Mouse (Mus musculus): ENCODE data around the gene Etv3. TPM values are rescaled to one million over a fixed set of nuclear protein-coding genes. Genes with fewer than 3 reads are reported as not detected.

The Etv3 gene
- polyA plus RNA-seq, 1 experiment from 2014 or later: 15.4 TPM

DNA sequence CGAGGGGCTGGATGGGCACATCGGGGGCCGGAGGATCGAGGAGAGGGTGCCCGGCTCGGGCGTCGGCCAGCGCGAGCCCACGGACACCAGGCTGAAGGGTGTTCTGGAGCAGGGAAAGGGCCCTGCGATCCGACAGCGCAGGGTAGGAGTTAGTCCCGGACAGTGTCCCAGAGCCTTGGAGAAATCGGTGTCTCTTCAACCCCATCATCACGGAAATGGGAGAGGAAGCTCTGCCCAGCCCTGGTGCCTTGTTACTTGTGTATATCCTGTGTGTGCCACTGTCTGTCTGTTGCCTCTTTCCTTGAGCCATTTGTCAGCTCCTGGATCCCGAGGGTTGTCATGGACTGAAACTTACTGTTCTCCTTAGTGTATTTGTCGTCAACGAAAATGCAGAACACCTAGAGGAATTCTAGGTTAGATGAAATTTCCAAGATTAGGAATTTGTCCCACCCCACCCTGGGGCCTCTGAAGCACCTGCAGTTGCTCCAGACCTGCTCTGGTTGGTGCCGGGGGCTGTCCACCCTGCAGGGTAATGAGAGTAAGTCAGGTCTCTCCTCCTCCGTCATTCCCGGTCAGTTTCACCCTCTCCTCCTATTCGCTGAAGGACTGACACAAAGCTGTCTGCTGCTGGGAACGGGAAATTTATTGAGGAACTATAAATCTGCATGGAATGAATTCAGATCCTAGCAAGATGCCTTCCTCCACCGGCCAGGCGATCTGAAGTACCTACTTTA is 797 bp downstream of the Etv3 start:
- Histone ChIP-seq H3K27me3 (no peaks in the 10 kb centered on the region), H3K9ac (peak overlapping the region; percentile 99), H3K4me2 (replicated peaks) (peak overlapping the region; percentile 83), H3K27ac (peak overlapping the region; percentile 73), H3K9me3 (replicated peaks) (no peaks in the 10 kb centered on the region), H3K36me3 (peaks cover 36% of the 10 kb centered on the region), H3K4me1 (peaks cover 14% of the 10 kb centered on the region), H3K4me3 (peak overlapping the region; percentile 99)
- ATAC-seq (ENCODE audit: low FRiP score): peak; percentile 71
- WGBS: 8% methylated on average over 27 of the region's 27 CpGs

DNA sequence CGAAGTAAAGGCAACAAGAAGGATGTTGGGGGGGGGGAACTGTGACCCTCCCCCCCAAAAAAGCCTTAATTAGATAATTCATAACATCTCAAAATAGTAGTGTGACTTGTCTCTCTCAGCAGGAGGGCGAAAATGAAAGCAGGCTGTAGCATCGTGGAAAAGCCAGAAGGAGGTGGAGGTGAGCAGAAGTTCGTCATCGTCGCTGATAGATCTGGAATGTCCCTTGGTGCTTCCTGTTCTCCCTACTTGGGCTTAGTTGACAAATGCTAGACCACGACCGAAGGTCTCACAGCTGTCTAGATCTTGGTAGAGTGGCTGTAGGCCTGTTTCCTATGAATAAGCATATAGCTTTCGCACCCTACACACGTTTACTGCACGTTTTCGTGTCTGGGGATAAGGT is 1.9 kb downstream of the Etv3 start:
- no peaks in the 10 kb centered on the region for H3K9me3 ChIP-seq (replicated peaks)
- H3K27ac ChIP-seq: no peak overlapping the region
- ATAC-seq (ENCODE audit: low FRiP score): no peak
- no peak overlapping the region for H3K4me2 ChIP-seq (replicated peaks)
- peaks cover 14% of the 10 kb centered on the region for H3K4me1 ChIP-seq
- 92% methylated on average over 12 of the region's 12 CpGs for WGBS
- H3K27me3 ChIP-seq: no peaks in the 10 kb centered on the region
- no peak overlapping the region for H3K4me3 ChIP-seq
- peaks cover 46% of the 10 kb centered on the region for H3K36me3 ChIP-seq
- no peak overlapping the region for H3K9ac ChIP-seq

DNA sequence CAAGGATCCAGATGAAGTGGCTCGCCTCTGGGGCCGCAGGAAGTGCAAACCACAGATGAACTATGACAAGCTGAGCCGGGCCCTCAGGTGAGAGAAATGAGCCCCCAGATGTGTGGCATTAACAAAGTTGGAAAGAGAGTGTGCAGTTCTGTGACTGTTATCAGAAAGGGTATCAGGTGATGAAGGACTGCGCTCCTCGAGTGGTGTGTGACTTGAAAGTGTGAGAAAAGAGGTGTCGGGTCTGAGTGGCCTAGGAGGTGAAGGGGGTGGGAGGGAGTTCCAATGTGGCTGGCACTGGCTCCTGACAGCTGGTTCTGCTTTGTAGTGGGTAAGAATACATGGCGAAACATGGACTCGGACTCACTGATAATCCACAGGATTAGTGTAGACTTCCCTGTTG is 2.8 kb downstream of the Etv3 start:
- Histone ChIP-seq H3K9me3 (replicated peaks) (no peaks in the 10 kb centered on the region), H3K9ac (no peak overlapping the region), H3K4me1 (peaks cover 14% of the 10 kb centered on the region), H3K4me2 (replicated peaks) (no peak overlapping the region), H3K36me3 (peaks cover 54% of the 10 kb centered on the region), H3K27me3 (no peaks in the 10 kb centered on the region), H3K4me3 (no peak overlapping the region), H3K27ac (no peak overlapping the region)
- WGBS: 94% methylated on average over 8 of the region's 8 CpGs
- no peak for ATAC-seq (ENCODE audit: low FRiP score)

DNA sequence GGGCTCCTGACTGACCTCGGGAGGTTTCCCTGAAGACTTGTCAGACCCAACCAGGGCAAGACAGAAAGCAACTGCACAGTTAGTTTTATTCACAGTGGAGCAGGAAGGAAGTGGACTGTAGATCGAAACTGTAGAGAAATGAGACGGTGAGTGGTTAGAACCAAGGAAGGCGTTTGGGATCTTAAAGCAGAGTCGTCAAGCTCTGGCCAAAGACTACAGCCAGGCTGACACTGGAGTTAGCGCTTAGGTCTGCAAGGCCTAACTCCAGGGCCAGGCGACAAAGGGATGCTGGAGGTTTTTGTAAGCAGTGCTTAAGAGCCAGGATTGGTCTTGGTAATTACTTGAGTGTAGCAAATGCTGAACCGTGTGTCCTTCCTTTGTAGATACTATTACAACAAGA is 3.6 kb downstream of the Etv3 start:
- Histone ChIP-seq H3K27ac (no peak overlapping the region), H3K4me3 (no peak overlapping the region), H3K27me3 (no peaks in the 10 kb centered on the region), H3K4me1 (peaks cover 14% of the 10 kb centered on the region), H3K9ac (no peak overlapping the region), H3K9me3 (replicated peaks) (no peaks in the 10 kb centered on the region), H3K4me2 (replicated peaks) (no peak overlapping the region), H3K36me3 (peaks cover 62% of the 10 kb centered on the region)
- ATAC-seq (ENCODE audit: low FRiP score): no peak
- WGBS: 96% methylated on average over 8 of the region's 8 CpGs

DNA sequence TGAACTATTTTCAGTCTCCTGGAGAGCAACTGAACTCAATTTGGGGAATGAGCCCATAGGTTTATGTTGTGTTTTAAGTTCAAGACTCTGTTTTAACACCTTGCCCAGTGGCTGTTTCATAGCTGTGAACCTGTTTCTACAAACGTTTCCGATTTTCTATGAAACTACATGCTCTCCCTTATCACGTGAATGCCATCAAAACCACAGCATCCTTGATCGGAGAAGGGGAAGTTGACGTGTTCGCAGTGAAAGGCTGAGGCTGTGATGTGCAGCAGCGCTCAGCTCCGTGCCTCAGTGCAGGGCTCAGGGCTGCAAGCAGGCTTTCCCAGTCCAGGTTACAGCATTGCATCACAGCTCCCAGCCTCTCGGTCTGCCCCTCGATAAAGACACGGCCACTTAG is 4.4 kb downstream of the Etv3 start:
- no peak overlapping the region for H3K27ac ChIP-seq
- no peak for ATAC-seq (ENCODE audit: low FRiP score)
- H3K4me2 ChIP-seq (replicated peaks): no peak overlapping the region
- H3K27me3 ChIP-seq: no peaks in the 10 kb centered on the region
- H3K36me3 ChIP-seq: peaks cover 69% of the 10 kb centered on the region
- no peaks in the 10 kb centered on the region for H3K9me3 ChIP-seq (replicated peaks)
- 92% methylated on average over 11 of the region's 11 CpGs for WGBS
- H3K4me1 ChIP-seq: peaks cover 14% of the 10 kb centered on the region
- no peak overlapping the region for H3K4me3 ChIP-seq
- H3K9ac ChIP-seq: no peak overlapping the region

DNA sequence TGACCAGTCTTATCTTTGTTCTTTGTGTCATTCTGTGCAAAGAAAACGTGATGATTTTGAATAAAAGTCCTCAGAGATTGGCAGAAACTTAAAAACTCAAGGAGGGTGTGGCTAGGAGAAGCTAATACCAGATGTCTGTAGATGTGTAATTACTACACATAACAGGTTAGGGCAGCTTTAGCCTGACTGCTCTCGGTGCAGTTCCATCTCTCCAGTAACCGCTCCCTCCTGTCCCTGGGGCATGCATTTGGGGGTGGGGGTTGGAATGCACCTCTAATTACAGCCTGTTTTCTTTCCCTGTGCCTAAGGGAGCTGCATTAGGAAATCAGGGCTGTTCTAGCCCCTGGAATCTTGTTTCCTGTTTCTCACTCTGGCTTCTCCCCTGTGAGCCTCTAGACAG is 5.0 kb downstream of the Etv3 start:
- H3K4me1 ChIP-seq: peaks cover 14% of the 10 kb centered on the region
- no peaks in the 10 kb centered on the region for H3K9me3 ChIP-seq (replicated peaks)
- 86% methylated on average over 3 of the region's 3 CpGs for WGBS
- H3K27ac ChIP-seq: no peak overlapping the region
- peaks cover 76% of the 10 kb centered on the region for H3K36me3 ChIP-seq
- ATAC-seq (ENCODE audit: low FRiP score): no peak
- H3K9ac ChIP-seq: no peak overlapping the region
- H3K4me3 ChIP-seq: no peak overlapping the region
- no peak overlapping the region for H3K4me2 ChIP-seq (replicated peaks)
- no peaks in the 10 kb centered on the region for H3K27me3 ChIP-seq

DNA sequence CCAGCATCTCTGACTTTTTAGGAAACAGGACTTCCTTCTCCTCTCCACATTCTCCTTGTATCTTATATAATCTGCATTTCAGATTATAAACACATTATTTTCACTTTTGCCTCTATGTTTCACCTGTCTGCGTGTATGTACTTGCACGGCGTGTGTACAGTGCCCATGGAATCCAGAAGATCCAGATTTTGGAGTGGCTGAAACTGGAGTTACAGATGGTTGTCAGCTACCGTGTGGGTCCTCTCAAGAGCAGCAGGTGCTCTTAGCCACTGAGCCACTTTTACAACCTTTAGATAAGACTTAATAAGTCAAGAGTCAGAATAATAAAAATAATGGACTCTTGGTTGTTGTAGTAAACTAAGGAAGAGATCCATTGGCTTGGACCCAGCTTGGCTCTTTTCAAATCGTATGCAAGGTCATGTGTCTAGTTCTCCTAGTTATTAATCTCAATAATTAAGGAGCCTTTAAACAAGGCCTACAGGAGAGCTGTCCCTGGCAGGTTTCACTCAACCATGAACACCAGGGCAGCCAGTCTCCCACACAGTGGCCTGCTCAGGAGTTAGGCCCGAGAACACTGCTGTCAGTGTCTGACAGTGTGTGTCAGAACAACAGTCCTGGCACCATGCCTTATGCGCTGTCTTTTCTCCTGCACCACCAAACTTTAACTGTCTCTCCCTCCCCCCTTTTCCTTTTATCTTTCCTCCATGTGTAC is 8.6 kb downstream of the Etv3 start:
- no peak overlapping the region for H3K4me3 ChIP-seq
- no peaks in the 10 kb centered on the region for H3K27me3 ChIP-seq
- WGBS: 95% methylated on average over 7 of the region's 7 CpGs
- H3K27ac ChIP-seq: no peak overlapping the region
- no peak overlapping the region for H3K4me2 ChIP-seq (replicated peaks)
- ATAC-seq (ENCODE audit: low FRiP score): no peak
- no peaks in the 10 kb centered on the region for H3K9me3 ChIP-seq (replicated peaks)
- H3K9ac ChIP-seq: no peak overlapping the region
- H3K36me3 ChIP-seq: peaks cover 96% of the 10 kb centered on the region
- no peaks in the 10 kb centered on the region for H3K4me1 ChIP-seq

DNA sequence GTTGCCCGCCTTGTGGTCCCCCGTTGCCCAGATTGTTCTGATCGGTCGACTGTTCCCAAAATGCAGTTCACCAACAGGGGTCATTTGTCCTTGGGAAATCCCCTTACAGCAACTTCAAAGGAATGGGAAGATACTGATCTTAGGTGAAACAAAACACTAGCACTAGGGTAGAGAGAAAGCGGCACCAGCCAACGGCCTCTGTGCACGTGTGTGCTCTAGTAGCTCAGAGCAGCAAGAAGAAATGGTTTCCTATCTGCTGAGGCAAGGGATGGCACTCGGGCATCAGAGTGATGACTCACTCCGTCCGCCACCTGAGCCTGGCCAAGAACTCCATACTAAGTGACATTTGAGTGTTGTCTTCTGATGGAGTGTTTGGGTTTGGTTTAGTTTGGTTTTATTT is 12.8 kb downstream of the Etv3 start:
- WGBS: 90% methylated on average over 10 of the region's 10 CpGs
- no peaks in the 10 kb centered on the region for H3K9me3 ChIP-seq (replicated peaks)

DNA sequence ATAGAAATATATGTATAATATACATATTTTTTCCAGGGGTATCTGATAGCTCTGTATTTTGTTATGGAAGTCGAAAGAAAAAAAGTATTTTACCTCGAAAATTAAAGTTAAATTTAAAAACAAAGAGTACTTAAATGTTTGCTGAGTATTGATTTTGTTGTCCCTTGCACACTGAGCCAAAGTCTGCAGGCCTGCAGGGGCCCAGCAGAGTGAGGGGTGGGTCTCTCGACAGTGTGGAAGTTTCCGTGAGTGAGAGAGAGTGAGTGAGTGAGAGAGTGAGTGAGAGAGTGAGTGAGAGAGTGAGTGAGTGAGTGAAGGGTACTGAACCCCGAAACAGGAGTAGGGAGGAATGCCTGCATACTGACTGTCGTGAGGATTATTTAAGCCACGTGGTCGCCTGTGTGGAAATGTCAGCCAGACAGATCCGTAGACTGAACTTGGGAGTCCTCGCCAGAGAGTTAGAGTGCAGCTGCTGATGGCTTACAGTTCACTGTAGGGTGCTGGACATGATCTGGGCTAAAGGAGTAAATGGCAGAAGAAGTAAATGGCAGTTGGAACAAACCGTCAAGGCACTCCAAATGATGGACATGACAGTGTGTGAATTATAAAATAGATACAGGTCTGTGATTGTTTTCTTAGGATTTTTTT is 14.9 kb downstream of the Etv3 start:
- Histone ChIP-seq H3K4me1 (peaks cover 23% of the 10 kb centered on the region), H3K27me3 (0 out of 2 replicates have a peak, but pooled peaks cover 3% of the 10 kb centered on the region), H3K9me3 (replicated peaks) (no peaks in the 10 kb centered on the region), H3K4me2 (replicated peaks) (no peak overlapping the region), H3K27ac (no peak overlapping the region), H3K4me3 (no peak overlapping the region), H3K9ac (no peak overlapping the region), H3K36me3 (peaks cover 44% of the 10 kb centered on the region)
- ATAC-seq (ENCODE audit: low FRiP score): no peak
- 75% methylated on average over 11 of the region's 11 CpGs for WGBS

More for the DNA sequence above, 12.8 kb downstream of the Etv3 start:
- no peak for ATAC-seq (ENCODE audit: low FRiP score)
- Histone ChIP-seq H3K36me3 (peaks cover 65% of the 10 kb centered on the region), H3K27ac (no peak overlapping the region), H3K4me1 (peaks cover 20% of the 10 kb centered on the region), H3K9ac (no peak overlapping the region), H3K4me3 (no peak overlapping the region), H3K27me3 (no peaks in the 10 kb centered on the region), H3K4me2 (replicated peaks) (no peak overlapping the region)

DNA sequence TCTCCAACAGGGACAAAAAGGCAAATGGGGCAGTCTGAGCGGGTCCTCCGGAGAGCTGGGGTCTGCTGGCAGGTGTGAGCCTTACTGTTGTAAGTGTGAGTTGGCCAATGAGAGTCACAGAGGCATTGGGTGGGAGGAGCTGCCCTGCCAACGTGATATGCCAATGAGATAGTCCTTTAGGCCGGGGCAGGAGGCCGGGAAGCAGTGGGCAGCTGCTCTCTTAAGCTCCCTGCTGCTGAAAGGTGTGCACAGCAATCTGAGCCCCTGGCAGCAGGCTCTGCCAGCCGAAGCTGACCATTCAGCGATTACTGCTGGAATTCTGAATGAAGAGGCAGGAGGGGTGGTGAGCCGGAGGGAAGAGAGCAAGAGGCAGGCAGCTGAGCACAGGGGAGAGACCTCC is 15.5 kb downstream of the Etv3 start:
- ATAC-seq (ENCODE audit: low FRiP score): 0 out of 2 replicates have a peak, but pooled peaks have one; percentile 33
- no peak overlapping the region for H3K4me2 ChIP-seq (replicated peaks)
- peaks cover 38% of the 10 kb centered on the region for H3K36me3 ChIP-seq
- 0 out of 2 replicates have a peak overlapping the region, but pooled peaks have one; percentile 8 for H3K9ac ChIP-seq
- H3K4me3 ChIP-seq: no peak overlapping the region
- 29% methylated on average over 8 of the region's 8 CpGs for WGBS
- peak overlapping the region; percentile 48 for H3K27ac ChIP-seq
- 0 out of 2 replicates have a peak, but pooled peaks cover 3% of the 10 kb centered on the region for H3K27me3 ChIP-seq
- peaks cover 23% of the 10 kb centered on the region for H3K4me1 ChIP-seq
- H3K9me3 ChIP-seq (replicated peaks): no peaks in the 10 kb centered on the region

DNA sequence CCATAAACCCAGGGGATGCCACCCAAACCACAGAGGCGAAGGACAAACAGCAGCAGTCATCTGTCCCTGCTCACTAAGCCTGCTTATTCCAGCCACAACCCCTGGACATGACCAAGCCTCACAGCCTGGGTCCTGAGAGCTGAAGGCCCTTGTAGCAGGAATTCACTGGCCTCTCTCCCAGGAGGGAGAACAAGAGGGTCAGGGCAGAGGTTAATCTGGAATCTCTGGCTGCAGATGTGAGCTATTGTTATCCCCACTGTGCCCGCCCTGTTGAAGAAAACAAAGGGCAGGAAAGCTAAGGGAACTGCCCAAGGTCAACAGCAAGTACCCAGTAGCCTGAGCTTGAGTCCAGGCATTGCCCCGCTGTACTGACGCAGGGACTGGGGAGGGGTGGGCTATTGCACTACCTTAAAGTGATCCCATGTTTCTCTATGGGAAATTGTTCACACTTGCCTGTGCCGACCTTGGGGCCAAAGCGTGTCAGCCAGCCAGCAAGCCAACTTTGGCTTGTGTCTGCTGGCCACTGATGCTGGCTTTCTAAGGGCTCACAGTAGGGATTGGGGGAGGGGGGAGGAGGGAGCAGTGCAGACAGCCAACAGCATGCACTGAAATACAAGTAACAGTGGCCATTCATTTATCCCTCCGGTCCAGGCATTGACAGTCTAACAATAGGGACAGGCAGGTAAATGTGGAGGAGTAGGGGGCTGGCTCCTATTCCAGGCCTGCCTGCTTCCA is 17.4 kb downstream of the Etv3 start:
- H3K27me3 ChIP-seq: 0 out of 2 replicates have a peak, but pooled peaks cover 3% of the 10 kb centered on the region
- H3K36me3 ChIP-seq: peaks cover 19% of the 10 kb centered on the region
- H3K4me3 ChIP-seq: no peak overlapping the region
- no peak overlapping the region for H3K27ac ChIP-seq
- no peak overlapping the region for H3K4me2 ChIP-seq (replicated peaks)
- 27% methylated on average over 7 of the region's 7 CpGs for WGBS
- H3K4me1 ChIP-seq: peaks cover 27% of the 10 kb centered on the region
- H3K9me3 ChIP-seq (replicated peaks): no peaks in the 10 kb centered on the region
- ATAC-seq (ENCODE audit: low FRiP score): no peak
- no peak overlapping the region for H3K9ac ChIP-seq

DNA sequence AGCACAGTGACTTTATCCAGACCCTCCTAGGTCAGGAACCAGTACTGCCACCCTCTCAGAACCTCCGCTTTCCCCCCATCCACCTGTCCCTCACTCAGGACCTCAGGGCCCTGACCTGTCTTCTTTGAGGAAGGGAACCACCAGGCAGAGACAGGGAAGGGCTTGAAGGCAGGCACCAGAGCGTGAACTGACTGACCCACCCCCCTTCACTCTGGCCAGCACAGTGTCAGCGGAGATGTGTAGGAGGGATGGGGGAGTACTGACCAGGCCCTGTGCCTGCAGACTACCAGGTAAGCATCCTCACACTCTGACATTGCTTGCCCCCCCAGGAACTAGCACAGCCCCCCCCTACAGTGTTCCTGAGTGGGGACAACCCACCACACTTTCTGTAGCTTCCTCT is 20.3 kb downstream of the Etv3 start:
- Histone ChIP-seq H3K36me3 (peaks cover 3% of the 10 kb centered on the region), H3K4me3 (no peak overlapping the region), H3K4me2 (replicated peaks) (no peak overlapping the region), H3K27me3 (peaks cover 9% of the 10 kb centered on the region), H3K27ac (peak overlapping the region; percentile 44; the same call in 1 of the 2 replicates), H3K9ac (no peak overlapping the region), H3K9me3 (replicated peaks) (no peaks in the 10 kb centered on the region), H3K4me1 (peaks cover 32% of the 10 kb centered on the region)
- no peak for ATAC-seq (ENCODE audit: low FRiP score)
- WGBS: 71% methylated on average over 3 of the region's 3 CpGs
